Mouse (Mus musculus): ENCODE data around the gene Hace1. TPM values are rescaled to one million over a fixed set of nuclear protein-coding genes. Genes with fewer than 3 reads are reported as not detected.
A peak's percentile ranks its signal among the peaks of the same experiment; 100 is the strongest.

The Hace1 gene
- polyA plus RNA-seq, 1 experiment from 2014 or later, result 15.3 TPM

GRCm38 (mm10) chr10:45631995-45632394 is 54.4 kb downstream of the Hace1 start:
- Histone ChIP-seq H3K4me2 (no peak overlapping the region), H3K9ac (no peak overlapping the region)
- 97% methylated on average over 3 of the region's 3 CpGs for WGBS

GRCm38 (mm10) chr10:45632641-45633040 is 55.0 kb downstream of the Hace1 start:
- no peaks in the 10 kb centered on the region for H3K36me3 ChIP-seq (ENCODE audit: poor library complexity, severe bottlenecking)
- no peak overlapping the region for H3K4me3 ChIP-seq
- no peak for ATAC-seq
- H3K9ac ChIP-seq, result no peak overlapping the region
- H3K4me2 ChIP-seq, result no peak overlapping the region
- WGBS, result 91% methylated on average over 10 of the region's 10 CpGs
- no peaks in the 10 kb centered on the region for H3K9me3 ChIP-seq (replicated peaks)
- no peaks in the 10 kb centered on the region for H3K4me1 ChIP-seq
- H3K27me3 ChIP-seq, result no peaks in the 10 kb centered on the region
- H3K27ac ChIP-seq, result no peak overlapping the region

More at GRCm38 (mm10) chr10:45631995-45632394, 54.4 kb downstream of the Hace1 start:
- ATAC-seq, result no peak
- H3K36me3 ChIP-seq (ENCODE audit: poor library complexity, severe bottlenecking), result no peaks in the 10 kb centered on the region
- H3K4me1 ChIP-seq, result no peaks in the 10 kb centered on the region
- no peaks in the 10 kb centered on the region for H3K27me3 ChIP-seq
- no peaks in the 10 kb centered on the region for H3K9me3 ChIP-seq (replicated peaks)
- H3K4me3 ChIP-seq, result no peak overlapping the region
- no peak overlapping the region for H3K27ac ChIP-seq

GRCm38 (mm10) chr10:45635201-45635600 is 57.6 kb downstream of the Hace1 start:
- H3K4me2 ChIP-seq, result no peak overlapping the region
- ATAC-seq, result no peak
- WGBS, result 89% methylated on average over 3 of the region's 3 CpGs
- no peak overlapping the region for H3K4me3 ChIP-seq
- no peak overlapping the region for H3K27ac ChIP-seq
- no peaks in the 10 kb centered on the region for H3K27me3 ChIP-seq
- H3K9me3 ChIP-seq (replicated peaks), result no peaks in the 10 kb centered on the region
- peaks cover 4% of the 10 kb centered on the region; the same call in 1 of the 2 replicates for H3K36me3 ChIP-seq (ENCODE audit: poor library complexity, severe bottlenecking)
- H3K4me1 ChIP-seq, result no peaks in the 10 kb centered on the region
- H3K9ac ChIP-seq, result no peak overlapping the region

GRCm38 (mm10) chr10:45639762-45640161 is 62.1 kb downstream of the Hace1 start:
- no peaks in the 10 kb centered on the region; the same call in 1 of the 2 replicates for H3K9me3 ChIP-seq (replicated peaks)
- no peak for ATAC-seq
- H3K4me3 ChIP-seq, result no peak overlapping the region
- no peak overlapping the region for H3K27ac ChIP-seq
- H3K27me3 ChIP-seq, result no peaks in the 10 kb centered on the region
- H3K4me1 ChIP-seq, result no peaks in the 10 kb centered on the region
- no peak overlapping the region for H3K4me2 ChIP-seq
- H3K36me3 ChIP-seq (ENCODE audit: poor library complexity, severe bottlenecking), result peaks cover 14% of the 10 kb centered on the region
- H3K9ac ChIP-seq, result no peak overlapping the region

DNA sequence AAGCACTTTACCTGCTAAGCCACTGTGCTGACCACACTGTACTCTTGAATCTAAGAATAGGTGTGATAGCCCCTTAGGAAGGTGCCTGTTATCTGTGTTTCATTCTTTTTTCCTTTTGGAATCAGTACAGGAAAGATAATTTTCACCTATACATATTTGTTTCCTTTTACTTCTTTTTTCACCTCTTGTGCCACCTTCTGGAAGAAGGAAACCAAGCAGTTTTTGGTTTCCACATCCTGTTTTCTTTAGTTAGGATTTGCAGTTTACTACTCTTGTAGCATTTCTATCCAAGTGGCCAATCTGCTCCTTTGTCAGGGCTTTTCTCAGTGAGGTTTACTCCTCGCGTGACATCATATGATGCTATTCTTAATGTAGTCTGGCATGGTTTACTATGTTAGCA is 76.4 kb downstream of the Hace1 start:
- no peaks in the 10 kb centered on the region for H3K4me1 ChIP-seq
- no peak overlapping the region for H3K4me3 ChIP-seq
- H3K36me3 ChIP-seq (ENCODE audit: poor library complexity, severe bottlenecking), result peaks cover 9% of the 10 kb centered on the region; the same call in 1 of the 2 replicates
- H3K9ac ChIP-seq, result no peak overlapping the region
- no peak for ATAC-seq
- 93% methylated on average over 2 of the region's 2 CpGs for WGBS
- no peak overlapping the region for H3K4me2 ChIP-seq
- H3K27ac ChIP-seq, result no peak overlapping the region
- no peaks in the 10 kb centered on the region for H3K9me3 ChIP-seq (replicated peaks)
- no peaks in the 10 kb centered on the region for H3K27me3 ChIP-seq

DNA sequence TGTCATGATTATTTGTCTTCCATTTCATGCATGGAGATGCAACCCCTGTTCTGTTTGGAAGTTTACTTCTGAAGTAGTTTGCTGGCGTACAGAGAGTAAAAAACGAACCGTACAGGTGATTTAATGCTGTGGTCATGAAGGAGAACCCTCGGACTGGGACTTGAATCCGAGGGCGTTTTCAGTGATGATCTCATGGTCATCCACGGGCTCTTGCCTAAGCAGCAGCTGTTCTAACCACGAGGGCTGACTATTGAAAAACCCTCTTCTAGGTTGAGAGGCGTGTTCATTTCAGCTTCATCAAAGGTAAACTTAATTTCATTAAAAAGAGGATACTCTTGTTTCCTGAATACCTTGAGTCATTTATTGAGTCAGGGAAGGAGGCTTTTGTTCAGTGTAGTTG is 84.4 kb downstream of the Hace1 start:
- no peaks in the 10 kb centered on the region for H3K27me3 ChIP-seq
- ATAC-seq, result no peak
- no peaks in the 10 kb centered on the region for H3K9me3 ChIP-seq (replicated peaks)
- H3K27ac ChIP-seq, result no peak overlapping the region
- WGBS, result 92% methylated on average over 9 of the region's 9 CpGs
- H3K9ac ChIP-seq, result no peak overlapping the region
- no peaks in the 10 kb centered on the region for H3K36me3 ChIP-seq (ENCODE audit: poor library complexity, severe bottlenecking)
- no peak overlapping the region for H3K4me3 ChIP-seq
- H3K4me2 ChIP-seq, result no peak overlapping the region
- H3K4me1 ChIP-seq, result no peaks in the 10 kb centered on the region

GRCm38 (mm10) chr10:45668266-45668665 is 90.6 kb downstream of the Hace1 start:
- no peaks in the 10 kb centered on the region for H3K27me3 ChIP-seq
- no peak overlapping the region for H3K4me3 ChIP-seq
- no peak for ATAC-seq
- H3K36me3 ChIP-seq (ENCODE audit: poor library complexity, severe bottlenecking), result peaks cover 5% of the 10 kb centered on the region; the same call in 1 of the 2 replicates
- no peaks in the 10 kb centered on the region for H3K4me1 ChIP-seq
- no peak overlapping the region for H3K27ac ChIP-seq
- 98% methylated on average over 2 of the region's 2 CpGs for WGBS
- H3K9ac ChIP-seq, result no peak overlapping the region
- no peaks in the 10 kb centered on the region for H3K9me3 ChIP-seq (replicated peaks)
- no peak overlapping the region for H3K4me2 ChIP-seq

DNA sequence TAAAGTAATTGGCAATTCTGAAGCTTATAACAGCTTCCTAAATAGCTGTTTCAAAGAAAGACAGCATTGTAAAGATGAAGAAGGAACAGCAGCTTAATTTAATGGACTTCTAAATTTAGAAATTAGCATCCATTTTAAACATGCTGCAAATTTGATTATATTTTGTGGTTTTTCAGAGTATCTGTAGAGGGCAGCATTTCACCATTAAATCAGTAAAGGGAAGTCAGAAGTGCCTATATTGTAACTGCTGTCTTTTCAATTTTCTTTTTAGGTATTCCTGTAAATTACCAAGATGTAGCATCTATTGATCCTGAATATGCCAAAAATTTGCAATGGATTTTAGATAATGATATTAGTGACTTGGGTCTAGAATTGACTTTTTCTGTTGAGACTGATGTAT is 99.2 kb downstream of the Hace1 start:
- peak; percentile 42; the same call in 1 of the 2 replicates for ATAC-seq
- no peaks in the 10 kb centered on the region for H3K4me1 ChIP-seq
- H3K4me2 ChIP-seq, result no peak overlapping the region
- H3K4me3 ChIP-seq, result no peak overlapping the region
- H3K27me3 ChIP-seq, result no peaks in the 10 kb centered on the region
- H3K27ac ChIP-seq, result no peak overlapping the region
- H3K9ac ChIP-seq, result no peak overlapping the region
- H3K36me3 ChIP-seq (ENCODE audit: poor library complexity, severe bottlenecking), result peaks cover 9% of the 10 kb centered on the region; the same call in 1 of the 2 replicates
- no peaks in the 10 kb centered on the region for H3K9me3 ChIP-seq (replicated peaks)

- Histone ChIP-seq H3K9me3 (replicated peaks) (no peaks in the 10 kb centered on the region), H3K4me1 (no peaks in the 10 kb centered on the region), H3K36me3 (ENCODE audit: poor library complexity, severe bottlenecking) (no peaks in the 10 kb centered on the region), H3K9ac (no peak overlapping the region), H3K27ac (no peak overlapping the region), H3K4me3 (no peak overlapping the region), H3K27me3 (no peaks in the 10 kb centered on the region), H3K4me2 (no peak overlapping the region)
- WGBS, result 85% methylated on average over 1 of the region's 1 CpGs
- ATAC-seq, result peak; percentile 30; the same call in 1 of the 2 replicates
Observed at GRCm38 (mm10) chr10:45686191-45686590, 108.6 kb downstream of the Hace1 start.

DNA sequence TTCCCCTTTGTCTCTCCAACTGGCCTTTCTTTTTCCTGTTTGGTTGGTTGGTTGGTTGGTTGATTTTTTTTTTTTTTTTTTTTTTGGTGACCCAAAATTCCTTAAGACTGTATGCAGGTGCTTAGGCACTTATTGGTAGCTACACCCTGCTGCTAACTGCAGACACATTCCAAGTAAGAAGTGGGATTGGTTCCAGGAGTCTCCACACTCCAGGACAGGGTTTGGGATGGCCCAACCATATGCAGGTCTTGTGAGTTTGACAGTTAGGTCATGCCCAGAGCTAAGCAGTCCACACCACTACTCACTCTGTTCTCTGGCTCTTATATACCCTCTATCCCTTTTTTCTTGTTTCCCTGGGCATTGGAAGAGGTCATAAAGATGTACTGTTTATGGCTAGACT is 117.3 kb downstream of the Hace1 start:
- Histone ChIP-seq H3K4me2 (no peak overlapping the region), H3K4me1 (no peaks in the 10 kb centered on the region), H3K36me3 (ENCODE audit: poor library complexity, severe bottlenecking) (no peaks in the 10 kb centered on the region), H3K27ac (no peak overlapping the region), H3K27me3 (no peaks in the 10 kb centered on the region), H3K9me3 (replicated peaks) (no peaks in the 10 kb centered on the region), H3K4me3 (no peak overlapping the region), H3K9ac (no peak overlapping the region)
- ATAC-seq, result no peak

GRCm38 (mm10) chr10:45695522-45695921 is 117.9 kb downstream of the Hace1 start:
- Histone ChIP-seq H3K4me3 (no peak overlapping the region), H3K27me3 (no peaks in the 10 kb centered on the region), H3K27ac (no peak overlapping the region), H3K4me1 (no peaks in the 10 kb centered on the region), H3K9me3 (replicated peaks) (no peaks in the 10 kb centered on the region), H3K36me3 (ENCODE audit: poor library complexity, severe bottlenecking) (no peaks in the 10 kb centered on the region), H3K9ac (no peak overlapping the region), H3K4me2 (no peak overlapping the region)
- no peak for ATAC-seq
- WGBS, result 97% methylated on average over 1 of the region's 1 CpGs

DNA sequence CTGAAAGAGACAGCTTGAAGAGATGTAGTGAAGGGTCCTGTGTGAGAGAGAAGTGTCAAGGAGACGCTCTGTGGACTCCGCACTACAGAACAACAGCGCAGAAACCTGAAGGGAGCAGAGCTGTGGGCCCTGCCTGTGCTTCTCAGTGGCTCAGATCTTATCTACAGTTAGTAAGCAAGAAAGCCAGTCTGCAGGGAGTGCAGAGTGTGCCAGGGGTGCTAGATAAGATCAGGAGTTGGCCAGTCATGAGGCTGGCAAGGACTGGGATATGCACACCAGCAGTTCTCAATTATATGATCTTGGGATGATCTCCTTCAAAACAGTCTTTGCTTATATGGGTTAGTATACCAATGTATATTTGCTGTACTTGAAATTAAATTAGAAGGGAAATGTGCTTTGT is 121.3 kb downstream of the Hace1 start:
- no peak for ATAC-seq
- WGBS, result 75% methylated on average over 3 of the region's 3 CpGs
- H3K27me3 ChIP-seq, result no peaks in the 10 kb centered on the region
- no peak overlapping the region for H3K4me3 ChIP-seq
- no peak overlapping the region for H3K27ac ChIP-seq
- no peaks in the 10 kb centered on the region for H3K4me1 ChIP-seq
- no peaks in the 10 kb centered on the region for H3K9me3 ChIP-seq (replicated peaks)
- peaks cover 5% of the 10 kb centered on the region; the same call in 1 of the 2 replicates for H3K36me3 ChIP-seq (ENCODE audit: poor library complexity, severe bottlenecking)
- no peak overlapping the region for H3K4me2 ChIP-seq
- H3K9ac ChIP-seq, result no peak overlapping the region

DNA sequence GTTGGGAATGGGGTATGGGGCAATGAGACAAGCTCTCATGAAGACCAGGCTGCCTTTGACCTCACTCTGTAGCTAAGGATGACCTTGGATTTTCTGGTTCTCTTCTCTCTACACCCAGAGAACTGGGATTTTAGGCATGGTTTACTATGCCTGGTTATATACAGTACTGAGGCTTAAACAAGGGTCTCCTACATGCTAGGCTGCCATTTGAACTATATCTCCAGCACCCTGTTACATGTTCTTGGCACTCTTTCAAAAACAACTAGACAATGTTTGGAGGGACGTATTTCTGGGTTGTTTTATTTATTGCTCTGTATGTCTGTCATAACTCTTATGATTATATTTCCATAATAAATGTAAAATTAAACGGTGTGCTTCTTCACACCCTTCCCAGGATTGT is 129.2 kb downstream of the Hace1 start:
- H3K4me1 ChIP-seq, result no peaks in the 10 kb centered on the region
- H3K4me2 ChIP-seq, result no peak overlapping the region
- no peak overlapping the region for H3K9ac ChIP-seq
- 92% methylated on average over 2 of the region's 2 CpGs for WGBS
- no peak overlapping the region for H3K27ac ChIP-seq
- no peak overlapping the region for H3K4me3 ChIP-seq
- no peaks in the 10 kb centered on the region for H3K27me3 ChIP-seq
- H3K36me3 ChIP-seq (ENCODE audit: poor library complexity, severe bottlenecking), result 0 out of 2 replicates have a peak, but pooled peaks cover 4% of the 10 kb centered on the region
- no peaks in the 10 kb centered on the region for H3K9me3 ChIP-seq (replicated peaks)
- ATAC-seq, result no peak
